Mouse (Mus musculus) liver, postnatal 0 days (tissue): ENCODE measurements around the gene Cabin1. TPM values are rescaled to one million over a fixed set of nuclear protein-coding genes. Genes with fewer than 3 reads are reported as not detected.

ENCODE experiments used
- ATAC-seq: fragments of 200-750 bp; cut with Nextera tagmentation; 2 replicates; pipeline ENCODE4 v1.8.0; 2017; ENCODE audit warnings: mild to moderate bottlenecking, moderate library complexity
- DNase-seq: peaks from one replicate; pipeline ENCODE4 v3.0.0-alpha.2; 2016
- H3K27ac ChIP-seq: fragments of 300-500 bp; sonication (generic); 2 replicates; pipeline ENCODE4 v1.5.1; 2014; ENCODE audit warnings: antibody characterized with exemption, moderate library complexity, mild to moderate bottlenecking, low read depth
- H3K27me3 ChIP-seq: fragments of 300-500 bp; sonication (generic); 2 replicates; pipeline ENCODE4 v1.6.1; 2014; ENCODE audit warnings: low read length, control low read depth, mixed read lengths; ENCODE audit not compliant: insufficient read depth
- H3K36me3 ChIP-seq: fragments of 300-500 bp; sonication (generic); replicated peaks from 2 replicates; pipeline ENCODE4 v1.6.1; 2014; ENCODE audit warnings: mild to moderate bottlenecking, control low read depth, low read length, moderate library complexity, mixed read lengths; ENCODE audit not compliant: insufficient read depth
- H3K4me1 ChIP-seq: fragments of 300-500 bp; sonication (generic); 2 replicates; pipeline ENCODE4 v1.6.1; 2014; ENCODE audit warnings: antibody characterized with exemption, mild to moderate bottlenecking, control low read depth; ENCODE audit not compliant: insufficient read depth
- H3K4me2 ChIP-seq: fragments of 300-500 bp; sonication (generic); 2 replicates; pipeline ENCODE4 v1.6.1; 2014; ENCODE audit warnings: low read depth, mild to moderate bottlenecking, low read length, moderate library complexity, mixed read lengths
- H3K4me3 ChIP-seq: fragments of 300-500 bp; sonication (generic); 2 replicates; pipeline ENCODE4 v1.5.1; 2014; ENCODE audit warnings: low read depth, low read length
- H3K9ac ChIP-seq: fragments of 300-500 bp; sonication (generic); replicated peaks from 2 replicates; pipeline ENCODE4 v1.6.1; 2014; ENCODE audit warnings: mild to moderate bottlenecking, moderate library complexity
- H3K9me3 ChIP-seq: fragments of 300-500 bp; sonication (generic); 2 replicates; pipeline ENCODE4 v1.6.1; 2016; ENCODE audit warnings: mild to moderate bottlenecking, control low read depth, low read length, mixed read lengths
- CTCF ChIP-seq: sonication (generic); IDR thresholded peaks from 2 replicates; pipeline ENCODE4 v1.5.1; 2016; ENCODE audit warnings: antibody characterized with exemption, low read depth
- EP300 ChIP-seq: IDR thresholded peaks from 2 replicates; pipeline ENCODE4 v1.6.1; 2016; ENCODE audit warnings: antibody characterized with exemption, low read depth, mild to moderate bottlenecking
- WGBS: fragments of 180-500 bp; shearing (Covaris S2); extraction: QIAGEN DNeasy Blood & Tissue Kit; methylation state at CpG from one replicate; pipeline ENCODE4 v1.1.7; 2014; ENCODE audit not compliant: insufficient replicate concordance; 5-methylcytosine and 5-hydroxymethylcytosine counted together
- polyA plus RNA-seq: library from polyadenylated mRNA; unstranded; fragments of >200 nt; fragmentation: Nextera tagmentation; extraction: Ambion mirVana; gene quantifications from 2 replicates; pipeline ENCODE4 v1.2.1, GENCODE M21; 2015

Gene Cabin1
- polyA plus RNA-seq = 8.2 and 9.1 TPM in 2 replicates

- WGBS = 3% methylated on average over 61 of the region's 61 CpGs
- DNase-seq (peak; percentile 99), ATAC-seq (peak; percentile 97)
- H3K27ac ChIP-seq = peak within 1 kb of the TSS; percentile 88
- TF ChIP-seq EP300 = no peak
- TF ChIP-seq CTCF = 0 out of 2 replicates have a peak, but pooled peaks have one; percentile 2
- H3K9ac ChIP-seq = peak within 1 kb of the TSS; percentile 92
- H3K9me3 ChIP-seq = no peaks in the 10 kb centered on the region
- no peaks in the 10 kb centered on the region for H3K27me3 ChIP-seq
- H3K36me3 ChIP-seq = peaks cover 9% of the 10 kb centered on the region; the same call in 1 of the 2 replicates
- H3K4me3 ChIP-seq = peak within 1 kb of the TSS; percentile 96
- H3K4me2 ChIP-seq = peak within 1 kb of the TSS; percentile 94
- H3K4me1 ChIP-seq = peaks cover 10% of the 10 kb centered on the region
Observed at GRCm38 (mm10) chr10:75763682-75764518, at the start of gene Cabin1. TSS of gene Cabin1 (minus strand) at chr10:75764341.

GRCm38 (mm10) chr10:75804217-75804616 lies 40.1 kb upstream of the Cabin1 start:
- TF ChIP-seq CTCF = no peak
- TF ChIP-seq EP300 = no peak
- H3K27me3 ChIP-seq = no peaks in the 10 kb centered on the region

GRCm38 (mm10) chr10:75798176-75798696 lies 34.1 kb upstream of the Cabin1 start, which contains the start of gene Gstt1:
TSS of gene Gstt1 (minus strand) at chr10:75798584.
- TF ChIP-seq EP300 (no peak), CTCF (no peak)
- Histone ChIP-seq H3K27me3 (no peaks in the 10 kb centered on the region), H3K36me3 (no peaks in the 10 kb centered on the region), H3K4me2 (peak within 1 kb of the TSS; percentile 78), H3K9me3 (no peaks in the 10 kb centered on the region), H3K9ac (peak within 1 kb of the TSS; percentile 62), H3K4me3 (peak within 1 kb of the TSS; percentile 44), H3K27ac (peak within 1 kb of the TSS; percentile 55), H3K4me1 (peaks cover 13% of the 10 kb centered on the region)
- ATAC-seq (peak; percentile 36; the same call in 1 of the 2 replicates), DNase-seq (peak; percentile 71)
- 4% methylated on average over 18 of the region's 18 CpGs for WGBS

More at GRCm38 (mm10) chr10:75804217-75804616, 40.1 kb upstream of the Cabin1 start:
- Histone ChIP-seq H3K4me2 (no peak overlapping the region), H3K36me3 (no peaks in the 10 kb centered on the region), H3K9me3 (no peaks in the 10 kb centered on the region), H3K4me3 (no peak overlapping the region), H3K27ac (no peak overlapping the region), H3K4me1 (no peaks in the 10 kb centered on the region), H3K9ac (no peak overlapping the region)
- DNase-seq = no peak
- 28% methylated on average over 2 of the region's 2 CpGs for WGBS
- no peak for ATAC-seq

GRCm38 (mm10) chr10:75797619-75798175 lies 33.6 kb upstream of the Cabin1 start:
- Histone ChIP-seq H3K9ac (peak overlapping the region; percentile 62), H3K27me3 (no peaks in the 10 kb centered on the region), H3K9me3 (no peaks in the 10 kb centered on the region), H3K4me1 (peaks cover 13% of the 10 kb centered on the region), H3K27ac (peak overlapping the region; percentile 55; the same call in 1 of the 2 replicates), H3K36me3 (no peaks in the 10 kb centered on the region), H3K4me3 (peak overlapping the region; percentile 44), H3K4me2 (peak overlapping the region; percentile 78)
- DNase-seq (peak; percentile 43), ATAC-seq (peak; percentile 48)
- 2% methylated on average over 12 of the region's 12 CpGs for WGBS
- TF ChIP-seq EP300 (no peak), CTCF (no peak)

GRCm38 (mm10) chr10:75796731-75797516 lies 32.8 kb upstream of the Cabin1 start:
- no peaks in the 10 kb centered on the region for H3K27me3 ChIP-seq
- H3K9me3 ChIP-seq = no peaks in the 10 kb centered on the region
- DNase-seq (no peak), ATAC-seq (no peak)
- no peaks in the 10 kb centered on the region for H3K36me3 ChIP-seq
- H3K4me2 ChIP-seq = peak overlapping the region; percentile 78
- peaks cover 15% of the 10 kb centered on the region for H3K4me1 ChIP-seq
- H3K9ac ChIP-seq = peak overlapping the region; percentile 62
- H3K27ac ChIP-seq = peak overlapping the region; percentile 55
- peak overlapping the region; percentile 44 for H3K4me3 ChIP-seq
- 38% methylated on average over 11 of the region's 11 CpGs for WGBS
- TF ChIP-seq CTCF (no peak), EP300 (no peak)
